ENCODE assay signal across 8 mouse cellular contexts in genomic region chr7:79147931-79148653, GRCm38 (mm10). TPM values are rescaled to one million over a fixed set of nuclear protein-coding genes. Genes with fewer than 3 reads are reported as not detected.
A peak's percentile ranks its signal among the peaks of the same experiment; 100 is the strongest.
DNase-seq lines count a peak whose midpoint lies in the region; ATAC-seq and TF ChIP-seq lines count a peak whose summit lies in the region.

No protein-coding gene starts in this region.

- peak overlapping the region; percentile 5; the same call in 1 of the 2 replicates for H3K9ac ChIP-seq in liver, adult 2 months (ENCODE audit: low read depth, low read length)
- peak overlapping the region; percentile 71 for H3K9ac ChIP-seq in kidney, embryonic 16.5 days (replicated peaks; ENCODE audit: low read length)

- no peaks in the 10 kb centered on the region for H3K79me2 ChIP-seq in liver, adult 2 months (ENCODE audit: control insufficient read depth, insufficient read depth, low read length)

- H3K27me3 ChIP-seq in liver, adult 2 months (ENCODE audit: control insufficient read depth, insufficient read depth, low read length), result no peaks in the 10 kb centered on the region
- H3K27me3 ChIP-seq in kidney, embryonic 16.5 days (ENCODE audit: insufficient read depth, low read length), result no peaks in the 10 kb centered on the region
- peaks cover 3% of the 10 kb centered on the region; the same call in 1 of the 2 replicates for H3K27me3 ChIP-seq in midbrain, embryonic 10.5 days (ENCODE audit: low read depth, poor library complexity, severe bottlenecking)

- intact Hi-C loops in left cerebral cortex, postnatal 14 days (cut with DNase I), result loop anchor here (5.0 kb wide), 1 partner anchor 44 kb away; no protein-coding TSS in a partner anchor

- H3K4me2 ChIP-seq in kidney, embryonic 16.5 days (replicated peaks; ENCODE audit: low read depth, low read length), result peak overlapping the region; percentile 74

- no peak overlapping the region for H3K27ac ChIP-seq in liver, adult 2 months (replicated peaks; ENCODE audit: insufficient read depth, low read depth, low read length)
- H3K27ac ChIP-seq in embryonic fibroblast, embryonic 13.5 days (ENCODE audit: insufficient read depth, low read length), result 0 out of 2 replicates have a peak overlapping the region, but pooled peaks have one; percentile 48
- H3K27ac ChIP-seq in kidney, embryonic 16.5 days (ENCODE audit: low read length), result peak overlapping the region; percentile 69
- peak overlapping the region; percentile 89 for H3K27ac ChIP-seq in midbrain, embryonic 10.5 days (replicated peaks)

- H3K4me1 ChIP-seq in liver, adult 2 months (ENCODE audit: control insufficient read depth, insufficient read depth, low read length), result peaks cover 3% of the 10 kb centered on the region; the same call in 1 of the 2 replicates
- peaks cover 8% of the 10 kb centered on the region; the same call in 1 of the 2 replicates for H3K4me1 ChIP-seq in embryonic fibroblast, embryonic 13.5 days (ENCODE audit: control insufficient read depth, insufficient read depth, low read length)
- H3K4me1 ChIP-seq in kidney, embryonic 16.5 days (ENCODE audit: insufficient read depth, low read length), result peaks cover 21% of the 10 kb centered on the region
- peaks cover 32% of the 10 kb centered on the region for H3K4me1 ChIP-seq in midbrain, embryonic 10.5 days

- ATAC-seq in kidney, embryonic 16.5 days (ENCODE audit: low FRiP score, low TSS enrichment), result peak; percentile 28; the same call in 1 of the 2 replicates

- H3K4me3 ChIP-seq in liver, adult 2 months (ENCODE audit: insufficient read depth, low read depth, low read length), result peak overlapping the region; percentile 93
- peak overlapping the region; percentile 86 for H3K4me3 ChIP-seq in embryonic fibroblast, embryonic 13.5 days (ENCODE audit: insufficient read depth, low read length)
- peak overlapping the region; percentile 61 for H3K4me3 ChIP-seq in kidney, embryonic 16.5 days (ENCODE audit: low read length)
- peak overlapping the region; percentile 73 for H3K4me3 ChIP-seq in midbrain, embryonic 10.5 days

- no peak for TF ChIP-seq CTCF in liver, adult 2 months (IDR thresholded peaks at IDR 0.05; ENCODE audit: low read depth, low read length)
- TF ChIP-seq CTCF in embryonic fibroblast, embryonic 13.5 days (IDR thresholded peaks at IDR 0.05; ENCODE audit: borderline replicate concordance, insufficient read depth, low read length), result no peak

- H3K36me3 ChIP-seq in liver, adult 2 months (ENCODE audit: control insufficient read depth, insufficient read depth, low read length), result no peaks in the 10 kb centered on the region
- peaks cover 6% of the 10 kb centered on the region for H3K36me3 ChIP-seq in kidney, embryonic 16.5 days (ENCODE audit: insufficient read depth, low read length)
- H3K36me3 ChIP-seq in midbrain, embryonic 10.5 days, result peaks cover 23% of the 10 kb centered on the region

- no peak for TF ChIP-seq POLR2A in liver, adult 2 months (IDR thresholded peaks at IDR 0.05; ENCODE audit: extremely low read depth, insufficient read depth, low read length)
- no peak for TF ChIP-seq POLR2A in embryonic fibroblast, embryonic 13.5 days (IDR thresholded peaks at IDR 0.05; ENCODE audit: low read depth, low read length)

- DNase-seq in liver, adult 2 months (ENCODE audit: extremely low read depth, low read depth, low spot score), result no peak
- no peak for DNase-seq in liver
- DNase-seq in midbrain, embryonic 10.5 days (ENCODE audit: low spot score), result peak; percentile 36
- no peak for DNase-seq in left cerebral cortex, postnatal 14 days (ENCODE audit: low spot score in 2 of 2)
- DNase-seq in right cerebral cortex, postnatal 14 days, result no peak
- DNase-seq in frontal cortex, adult 2 months (ENCODE audit: extremely low spot score in 1 of 2, low spot score in 1 of 2), result no peak

- 11% methylated on average over 20 of the region's 20 CpGs for WGBS in liver, adult 2 months
- WGBS in kidney, embryonic 16.5 days, result 2% methylated on average over 20 of the region's 20 CpGs
- under 1% methylated on average over 20 of the region's 20 CpGs for WGBS in midbrain, embryonic 10.5 days

- no peaks in the 10 kb centered on the region for H3K9me3 ChIP-seq in kidney, embryonic 16.5 days (ENCODE audit: low read length)
- H3K9me3 ChIP-seq in midbrain, embryonic 10.5 days (replicated peaks), result no peaks in the 10 kb centered on the region

RNA-seq across cellular contexts. Expression of gene Mfge8, which starts 0.8 kb away (rescaled TPM):
- total RNA-seq in liver, adult 2 months (2014; rRNA removed), result 12.2 and 17.5 TPM in 2 replicates
- polyA plus RNA-seq in liver, adult 2 months (2012; rRNA removed), result 13.9 and 20.4 TPM in 2 replicates
- 217 and 303 TPM in 2 replicates for polyA plus RNA-seq in embryonic fibroblast, embryonic 13.5 days (2011; ENCODE audit: insufficient read length, low read depth, missing spikeins)
- polyA plus RNA-seq in kidney, embryonic 16.5 days (2015; fragmentation: Nextera tagmentation; extraction: Ambion mirVana), result 298 and 328 TPM in 2 replicates
- 94.9 and 98.1 TPM in 2 replicates for polyA plus RNA-seq in midbrain, embryonic 10.5 days (2016; fragmentation: Nextera tagmentation; extraction: Ambion mirVana)
- 100 to 1,000 TPM; 144 to 165 TPM for total RNA-seq in left cerebral cortex, postnatal 14 days (2021)
- polyA plus RNA-seq in frontal cortex, adult 2 months (2012; rRNA removed), result 273 and 340 TPM in 2 replicates

RNA-seq across cellular contexts. Expression of gene Hapln3, which starts 17.3 kb away (rescaled TPM):
- not detected in 2 replicates for total RNA-seq in liver, adult 2 months (2014; rRNA removed)
- polyA plus RNA-seq in liver, adult 2 months (2012; rRNA removed), result 0.05 and 0.16 TPM in 2 replicates
- 0.63 TPM in 1 of 2 replicates, not detected in the other for polyA plus RNA-seq in embryonic fibroblast, embryonic 13.5 days (2011; ENCODE audit: insufficient read length, low read depth, missing spikeins)
- polyA plus RNA-seq in kidney, embryonic 16.5 days (2015; fragmentation: Nextera tagmentation; extraction: Ambion mirVana), result 4.3 and 4.4 TPM in 2 replicates
- 2.7 and 3.2 TPM in 2 replicates for polyA plus RNA-seq in midbrain, embryonic 10.5 days (2016; fragmentation: Nextera tagmentation; extraction: Ambion mirVana)
- 1 to 10 TPM; 3.2 to 5.3 TPM for total RNA-seq in left cerebral cortex, postnatal 14 days (2021)
- polyA plus RNA-seq in frontal cortex, adult 2 months (2012; rRNA removed), result 4.2 and 4.5 TPM in 2 replicates
